Mouse (Mus musculus) CD4-positive, CD25-positive, alpha-beta regulatory T cell, adult 4 months (primary cell): ENCODE results near the gene Gcnt7. TPM values are rescaled to one million over a fixed set of nuclear protein-coding genes. Genes with fewer than 3 reads are reported as not detected.
A peak's percentile ranks its signal among the peaks of the same experiment; 100 is the strongest.

Experiments
- ATAC-seq: one replicate; pipeline ENCODE4 v1.8.0; 2017
- polyA plus RNA-seq, 2 experiments: library from polyadenylated mRNA; unstranded; fragments of 100-300 nt; shearing (Covaris generic); gene quantifications; one replicate each; pipeline ENCODE4 v1.2.1; 2017

Gcnt7 gene
- polyA plus RNA-seq, 2 experiments from 2014 or later: 3.9 to 4.7 TPM

DNA sequence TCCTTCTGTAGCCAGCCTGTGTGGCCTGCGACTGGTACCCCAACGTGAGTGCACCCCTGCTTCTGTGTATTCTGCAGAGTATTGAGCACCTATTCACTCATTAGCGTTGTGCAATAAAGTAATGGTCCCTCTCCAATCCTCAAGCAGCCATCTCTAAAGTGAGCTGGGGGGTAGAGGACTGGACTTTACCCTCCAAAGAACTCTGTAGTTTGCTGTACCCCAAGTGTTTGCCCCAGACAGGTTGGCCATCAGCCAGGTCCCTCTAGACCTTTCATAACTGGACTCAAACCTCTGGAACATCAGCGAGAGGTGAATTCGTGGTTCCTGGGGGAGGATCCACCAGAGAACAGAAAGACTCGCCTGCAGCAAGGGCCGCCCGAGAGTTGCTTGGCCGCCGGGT lies 5.9 kb downstream of the Gcnt7 start:
- ATAC-seq: no peak

DNA sequence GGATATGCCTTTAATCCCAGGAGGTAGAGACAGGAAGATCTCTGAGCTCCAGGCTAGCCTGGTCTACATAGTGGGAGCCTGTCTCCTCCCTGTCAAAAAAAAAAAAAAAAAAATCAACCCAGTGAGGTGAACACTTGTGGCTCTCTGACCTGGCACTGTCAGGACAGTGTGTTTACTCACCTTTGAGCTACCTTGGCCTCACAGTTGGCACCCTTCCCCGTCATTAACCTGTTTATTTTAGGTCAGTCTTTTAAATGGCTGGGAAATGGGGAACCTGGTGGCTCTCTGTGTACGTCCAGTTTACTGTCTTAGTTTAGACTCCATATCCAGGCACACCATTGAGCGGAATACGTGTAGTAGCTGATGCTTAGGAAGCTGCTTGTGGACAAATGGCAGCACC lies 6.4 kb downstream of the Gcnt7 start:
- ATAC-seq: no peak

DNA sequence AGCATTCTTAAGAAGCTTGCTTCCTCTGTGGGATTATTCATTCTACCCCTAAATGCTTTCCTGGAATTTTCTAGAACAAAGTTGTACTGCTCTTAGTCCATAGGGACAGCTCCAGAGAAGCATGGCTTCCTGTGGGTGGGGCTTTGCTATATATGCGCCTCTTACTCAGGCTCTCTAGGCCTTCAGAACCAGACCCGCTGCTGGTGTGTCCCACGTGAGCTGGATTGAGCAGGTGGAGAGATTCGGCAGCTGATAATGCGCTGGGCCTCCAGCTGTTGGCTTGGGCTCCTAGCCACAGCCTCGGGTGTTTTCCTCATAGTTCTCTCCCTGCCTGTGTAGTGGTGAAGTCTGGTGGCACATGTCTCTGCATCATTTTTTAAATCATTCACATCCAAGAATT lies 7.8 kb downstream of the Gcnt7 start:
- ATAC-seq: no peak

DNA sequence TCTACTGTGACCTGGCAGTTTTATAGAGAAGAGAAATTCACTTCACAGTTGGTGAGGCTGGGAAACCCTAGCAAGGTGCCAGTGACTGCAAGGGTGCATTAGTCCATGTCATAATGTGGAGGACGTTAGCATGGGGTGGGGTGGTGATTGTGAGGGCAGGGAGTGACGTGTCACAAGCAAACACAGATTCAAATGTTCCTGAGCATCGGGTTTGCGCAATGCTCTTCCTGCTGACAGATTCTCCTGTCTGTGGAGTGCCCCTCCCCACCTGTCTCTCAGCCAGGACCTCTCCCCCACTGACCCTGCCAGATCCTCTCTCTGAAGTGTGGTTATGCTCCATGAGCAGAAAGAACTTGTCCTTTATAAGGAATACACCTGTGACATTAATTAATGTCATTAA lies 10.1 kb downstream of the Gcnt7 start:
- no peak for ATAC-seq

DNA sequence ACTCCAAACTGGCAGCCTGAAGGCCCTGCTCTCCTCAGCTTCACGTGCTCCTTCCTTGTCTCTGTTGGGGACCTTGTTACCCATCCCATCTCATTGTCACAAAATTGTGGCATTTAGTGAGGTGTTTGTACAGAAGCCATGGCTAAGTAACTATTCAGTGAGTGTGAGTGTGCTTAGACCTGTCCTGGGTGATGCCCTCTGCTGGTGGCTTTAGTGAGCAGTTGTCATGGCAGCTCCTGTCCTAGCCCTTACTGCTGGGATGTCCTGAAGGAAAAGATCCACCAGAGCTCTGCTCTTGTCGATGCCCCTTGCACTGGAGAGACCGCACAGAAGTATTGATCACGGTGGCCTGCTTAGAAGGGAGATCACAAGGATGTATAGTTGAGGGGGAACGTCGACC lies 11.1 kb downstream of the Gcnt7 start:
- ATAC-seq: peak; percentile 61

DNA sequence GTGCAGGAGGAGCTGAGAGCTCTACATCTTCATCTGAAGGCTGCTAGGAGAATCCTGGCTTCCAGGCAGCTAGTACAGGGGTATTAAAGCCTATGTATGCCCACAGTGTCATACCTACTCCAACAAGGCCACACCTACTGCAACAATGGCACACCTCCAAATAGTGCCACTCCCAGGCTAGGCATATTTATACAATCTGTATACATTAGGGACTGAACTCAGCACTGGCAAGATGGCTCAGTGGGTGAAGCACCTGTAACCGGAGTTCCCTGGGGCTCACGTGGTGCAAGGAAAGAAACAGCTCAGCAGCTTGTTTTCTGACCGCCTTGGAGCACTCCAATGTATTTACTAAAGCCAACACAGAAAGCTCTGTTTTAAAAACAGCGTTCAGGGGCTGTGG lies 12.8 kb downstream of the Gcnt7 start:
- no peak for ATAC-seq

DNA sequence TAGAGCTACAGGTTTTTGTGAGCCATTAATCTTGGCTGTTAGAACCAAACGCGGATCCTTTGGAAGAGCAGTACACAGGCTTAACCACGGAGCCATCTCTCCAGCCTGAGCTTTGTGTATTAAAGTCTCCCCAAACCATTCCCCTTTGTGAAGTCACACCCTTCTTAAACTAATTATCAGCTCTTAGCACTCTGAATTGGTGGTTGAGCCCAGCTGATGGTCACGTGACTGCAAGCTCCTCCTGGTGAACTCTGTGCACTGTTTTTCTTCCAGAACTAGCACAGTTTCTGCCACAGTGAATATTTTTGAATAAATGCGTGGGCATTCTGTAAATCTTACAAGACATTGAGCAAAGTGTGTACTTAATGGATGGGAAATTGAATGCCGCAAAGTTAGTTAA lies 17.2 kb downstream of the Gcnt7 start:
- no peak for ATAC-seq

DNA sequence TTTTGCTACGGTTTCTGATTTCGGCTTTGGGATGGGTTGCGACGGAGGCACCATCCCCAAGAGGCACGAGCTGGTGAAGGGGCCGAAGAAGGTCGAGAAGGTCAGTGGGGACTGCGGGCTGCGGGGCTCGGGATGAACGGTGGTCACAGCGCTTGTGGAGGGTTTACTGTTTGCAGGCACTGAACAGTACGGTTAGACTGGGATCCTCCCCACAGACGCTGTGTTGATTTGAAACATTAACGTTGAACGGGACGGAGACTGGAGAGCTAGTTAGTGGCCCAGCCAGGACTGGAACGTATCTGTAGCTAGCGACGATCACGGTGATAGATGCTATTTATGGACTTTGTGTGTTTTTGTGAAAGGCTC lies 17.8 kb downstream of the Gcnt7 start:
- ATAC-seq: peak; percentile 12

DNA sequence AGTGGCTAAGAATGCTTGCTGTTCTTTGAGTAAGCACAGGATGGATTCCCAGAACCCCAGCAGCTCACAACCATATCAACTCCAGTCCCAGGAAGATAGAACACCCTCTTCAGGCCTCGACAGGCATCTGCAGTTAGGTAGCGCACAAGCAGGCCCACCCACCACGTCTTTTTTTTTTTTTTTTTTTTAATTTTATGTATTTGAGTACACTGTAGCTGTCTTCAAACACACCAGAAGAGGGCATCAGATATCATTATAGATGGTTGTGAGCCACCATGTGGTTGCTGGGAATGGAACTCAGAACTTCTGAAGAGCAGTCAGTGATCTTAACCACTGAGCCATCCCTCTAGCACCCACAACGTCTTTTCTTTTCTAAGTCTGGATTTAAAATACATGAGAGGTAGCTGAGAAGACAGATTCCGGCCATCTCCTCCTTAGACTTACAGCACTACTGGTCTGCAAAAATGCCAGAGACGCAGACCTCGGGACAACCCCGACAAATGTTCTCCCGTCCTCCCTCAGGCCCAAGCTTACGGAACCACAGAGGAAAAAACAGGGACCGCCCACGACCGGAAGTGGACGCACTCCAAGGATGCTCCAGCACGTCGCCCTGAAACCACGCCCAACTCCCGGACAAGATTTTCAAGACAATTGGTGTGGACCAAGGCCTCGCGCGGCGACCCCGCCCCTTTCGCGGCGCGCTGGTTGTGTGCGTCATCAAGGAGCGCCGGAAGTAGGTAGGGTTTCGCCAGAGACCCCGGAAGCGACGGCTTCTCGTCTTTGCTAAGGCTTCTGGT lies 18.4 kb downstream of the Gcnt7 start, which contains the start of gene Rtf2:
Gene Rtf2 (plus strand): TSS at position 714 of the 797 bp plus-strand sequence.
- ATAC-seq: peak; percentile 83

DNA sequence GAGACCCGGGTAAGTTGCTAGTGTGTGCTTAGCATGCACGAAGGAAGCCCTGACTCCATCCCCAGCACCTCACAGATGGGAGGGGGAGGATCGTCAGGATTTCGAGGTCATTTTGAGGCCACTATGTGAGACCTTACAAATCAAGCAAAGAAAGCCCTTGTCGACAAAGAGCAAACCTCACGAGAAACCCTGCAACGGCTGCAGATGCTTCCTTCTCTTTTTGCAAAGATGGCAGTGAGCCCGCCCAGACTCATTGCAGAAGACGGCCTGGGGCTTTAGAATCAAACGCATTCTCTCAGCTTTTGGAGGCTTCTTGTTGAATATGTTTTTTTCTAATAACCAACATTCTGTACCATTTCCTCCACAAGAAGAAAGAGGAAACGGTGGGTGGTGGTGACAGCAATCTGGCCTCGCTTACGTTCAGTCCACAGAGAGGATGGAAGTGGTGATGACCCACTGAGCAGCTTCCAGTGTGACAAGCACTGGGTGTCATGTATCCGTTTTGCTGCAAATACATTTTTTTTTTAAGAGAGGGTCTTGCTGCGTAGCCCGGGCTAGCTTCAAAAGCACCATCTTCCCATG lies 20.9 kb downstream of the Gcnt7 start:
- ATAC-seq: peak; percentile 35

DNA sequence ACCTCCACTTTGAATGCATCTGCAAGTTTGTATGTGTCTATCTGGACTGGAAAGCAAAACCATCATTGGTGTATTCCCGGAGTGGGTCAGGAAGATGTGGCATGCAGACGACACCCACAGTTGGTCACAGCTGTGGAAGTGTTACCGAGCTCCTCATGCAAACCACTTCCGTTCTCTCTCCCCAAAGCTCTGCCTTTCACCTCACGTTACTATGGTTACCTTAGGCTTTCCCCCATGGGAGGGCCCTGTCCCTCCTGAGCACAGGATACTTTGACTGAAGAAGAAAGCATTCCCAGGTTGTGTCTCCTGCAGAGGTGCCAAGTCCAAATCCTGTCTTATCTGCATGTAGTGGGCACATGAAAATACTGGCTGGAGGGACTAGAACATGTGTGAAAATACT lies 24.6 kb downstream of the Gcnt7 start:
- peak; percentile 93 for ATAC-seq

DNA sequence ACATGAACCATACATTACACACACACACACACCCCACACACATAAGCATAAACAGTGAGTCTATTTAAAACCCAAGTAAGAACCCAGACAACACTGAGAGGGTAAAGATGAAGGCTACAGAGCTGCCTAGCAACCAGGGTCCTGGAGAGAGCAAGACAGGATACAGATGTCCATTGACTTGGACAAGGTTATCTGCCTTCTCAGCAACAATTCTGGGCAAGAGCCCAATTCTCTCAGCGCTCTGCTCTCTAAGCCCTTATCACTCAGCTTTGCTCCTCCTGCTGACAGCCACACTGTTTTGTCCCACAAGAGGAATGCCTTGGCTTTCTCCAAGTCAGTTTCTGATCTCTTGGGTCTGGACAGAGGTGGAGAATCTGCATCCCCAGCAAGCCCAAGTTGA lies 27.8 kb downstream of the Gcnt7 start:
- no peak for ATAC-seq

DNA sequence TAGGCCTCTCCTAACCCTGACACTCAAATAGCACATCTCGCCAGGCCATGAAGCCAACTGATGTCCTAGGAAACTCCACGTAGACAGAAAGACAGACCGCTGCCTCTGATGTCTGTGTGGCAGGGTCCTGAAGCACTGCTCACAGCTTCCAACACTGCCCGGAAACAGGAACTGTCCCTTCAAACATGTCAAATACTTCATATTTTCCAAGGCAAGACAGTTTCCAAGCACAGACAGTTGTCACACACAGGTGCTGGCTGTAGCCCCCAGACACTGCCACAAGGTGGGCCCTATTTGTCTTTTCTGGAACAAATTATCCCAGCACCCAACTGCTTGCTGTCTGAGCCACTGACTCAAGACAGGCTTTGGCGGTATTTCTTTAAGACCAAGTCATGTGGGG lies 40.2 kb downstream of the Gcnt7 start:
- no peak for ATAC-seq

DNA sequence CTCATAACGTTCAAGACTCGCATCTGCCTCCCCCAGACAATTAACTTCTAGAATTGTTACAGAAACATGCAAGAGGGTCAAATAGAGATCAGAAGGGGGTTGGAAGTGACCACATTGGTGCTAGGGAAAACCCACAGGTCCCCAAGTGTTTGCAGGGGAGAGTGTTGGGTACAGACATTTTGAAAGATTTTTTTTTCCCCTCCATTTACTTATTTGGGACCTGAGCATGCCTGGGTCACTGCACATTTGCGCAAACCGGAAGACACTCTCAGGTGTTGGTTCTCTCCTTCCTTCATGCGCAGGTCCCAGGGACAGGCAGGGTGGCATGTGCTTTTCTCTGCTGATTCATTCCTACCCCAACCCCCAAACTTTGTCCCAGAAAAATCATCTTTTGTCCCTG lies 41.5 kb downstream of the Gcnt7 start:
- ATAC-seq: no peak

DNA sequence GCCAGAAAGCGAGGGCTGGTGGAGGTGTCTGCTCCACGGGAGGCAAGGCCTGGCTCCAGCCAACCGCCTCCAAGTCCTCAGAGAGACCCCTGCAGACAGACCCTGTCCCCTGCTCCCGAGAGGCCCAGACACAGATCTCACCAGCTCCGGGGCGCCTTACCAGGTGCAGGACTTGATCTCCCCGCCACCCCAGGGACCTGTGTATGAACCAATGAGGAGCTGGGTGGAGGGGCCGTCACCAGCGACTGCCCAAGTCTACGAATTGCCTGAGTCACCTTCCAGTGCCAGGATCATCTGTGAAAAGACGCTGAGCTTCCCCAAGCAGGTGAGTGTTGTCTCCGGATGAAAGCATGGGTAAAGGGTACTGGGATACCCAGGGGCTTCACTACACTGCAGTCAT lies 42.2 kb downstream of the Gcnt7 start:
- no peak for ATAC-seq

DNA sequence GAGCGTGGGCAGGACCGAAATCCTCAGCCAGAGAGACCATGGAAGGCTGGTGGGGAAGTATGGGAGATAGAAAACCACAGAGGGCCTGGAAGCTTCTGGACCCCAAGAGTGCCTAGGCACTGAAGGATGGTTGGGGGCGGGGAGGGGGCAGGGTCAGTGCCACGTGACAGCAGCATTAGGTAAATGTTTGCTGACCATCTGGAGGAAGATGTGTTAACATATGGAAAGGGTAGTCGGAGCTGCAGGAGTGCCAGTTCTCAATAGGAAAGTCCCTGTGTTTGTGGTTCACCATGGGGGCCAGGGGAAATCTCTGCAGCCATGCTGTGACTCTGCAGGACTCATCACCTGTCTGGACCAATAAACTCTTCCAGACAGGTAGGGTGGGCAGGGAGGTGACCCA lies 44.5 kb downstream of the Gcnt7 start:
- no peak for ATAC-seq

DNA sequence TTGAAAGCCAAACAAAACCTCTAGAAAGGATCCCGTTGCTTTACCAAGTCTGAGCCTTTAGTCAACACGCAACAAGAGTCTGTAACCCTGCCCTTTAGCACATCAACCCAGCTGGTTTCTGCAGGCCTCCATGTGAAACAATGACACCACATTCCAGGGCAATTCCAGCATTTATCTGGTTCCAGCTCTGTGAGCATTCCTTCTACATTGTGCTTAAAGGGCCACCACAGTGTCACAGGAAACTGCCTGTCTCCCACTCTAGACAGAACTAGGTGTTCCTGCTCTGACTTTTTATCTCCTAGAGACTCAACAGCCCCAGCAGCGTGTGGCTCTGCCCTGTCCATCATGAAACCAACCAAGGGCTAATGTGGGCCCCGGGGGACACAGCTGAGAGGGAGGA lies 45.1 kb downstream of the Gcnt7 start:
- ATAC-seq: no peak

DNA sequence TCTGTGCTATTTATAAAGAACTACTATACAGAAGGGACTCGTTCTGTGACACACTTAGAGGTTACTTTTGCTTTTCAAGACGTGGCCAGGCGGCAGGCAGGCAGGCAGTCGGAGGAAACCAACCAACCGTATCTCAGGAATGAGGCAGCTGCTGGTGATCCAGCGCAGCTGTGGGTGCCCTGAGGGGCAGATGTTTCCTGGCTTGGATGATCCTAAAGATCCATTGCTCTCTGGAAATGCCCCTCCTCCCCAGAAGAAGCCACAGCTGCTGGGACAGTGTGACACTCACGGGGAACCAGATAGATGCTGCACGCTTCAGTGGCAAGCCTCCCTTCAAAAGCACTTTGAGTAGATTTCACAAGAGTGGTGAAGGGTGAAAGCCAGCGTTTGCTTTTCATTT lies 45.9 kb downstream of the Gcnt7 start:
- ATAC-seq: no peak

DNA sequence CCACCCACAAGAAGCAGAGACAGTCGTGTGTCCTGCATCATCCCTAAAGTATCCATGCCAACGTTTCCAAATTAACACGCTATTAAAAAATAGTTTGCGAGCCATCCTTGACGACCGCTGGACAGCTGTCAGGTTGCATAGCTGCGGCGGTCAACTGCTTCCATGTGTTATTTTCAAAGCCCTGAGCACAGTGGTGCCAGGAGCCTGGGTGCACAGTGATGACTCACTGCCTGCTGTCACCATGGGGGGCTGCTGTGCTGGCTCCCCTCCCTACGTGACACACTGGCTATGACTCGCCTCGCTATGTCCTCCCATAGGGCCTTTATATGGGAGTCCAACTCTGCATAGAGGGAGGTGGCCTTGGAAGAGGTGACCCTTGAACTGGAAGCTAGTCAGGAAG lies 47.3 kb downstream of the Gcnt7 start:
- ATAC-seq: no peak

DNA sequence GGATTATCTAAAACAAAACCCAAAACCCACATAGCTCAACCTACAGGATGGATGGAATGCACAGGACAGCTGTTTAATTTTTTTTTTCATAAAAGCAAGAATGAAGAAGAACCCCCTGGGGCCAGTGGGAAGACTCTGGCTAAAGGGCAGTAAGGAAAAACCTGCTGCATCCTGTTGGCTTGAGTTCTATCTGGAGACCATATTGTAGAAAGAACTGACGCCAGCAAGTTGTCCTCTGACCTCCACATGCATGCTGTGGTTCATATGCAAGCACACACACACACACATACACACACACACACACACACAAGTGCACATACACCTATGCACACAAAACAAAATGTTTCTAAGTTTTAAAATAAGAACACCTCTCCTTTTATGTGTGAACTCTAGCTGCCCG lies 47.7 kb downstream of the Gcnt7 start:
- ATAC-seq: no peak

DNA sequence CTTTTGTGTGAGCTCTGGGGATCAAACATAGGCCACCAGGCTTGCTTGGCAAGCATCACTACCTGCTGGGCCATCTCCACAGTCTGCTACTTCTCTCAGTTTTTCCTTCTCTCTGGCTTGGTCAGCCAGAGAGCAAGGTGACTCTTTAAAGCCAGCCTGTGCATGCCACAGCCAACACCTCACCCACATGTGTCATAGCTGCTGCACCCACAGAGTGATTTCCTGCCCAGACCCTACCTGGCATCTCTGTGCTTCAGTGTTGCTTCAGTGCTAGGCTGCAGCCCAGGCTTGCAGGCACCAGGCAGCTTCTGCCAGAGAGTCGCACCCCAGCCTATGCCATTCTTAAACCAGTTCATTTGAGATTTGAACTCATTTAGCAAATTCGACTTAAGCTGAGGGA lies 50.9 kb downstream of the Gcnt7 start:
- peak; percentile 44 for ATAC-seq

DNA sequence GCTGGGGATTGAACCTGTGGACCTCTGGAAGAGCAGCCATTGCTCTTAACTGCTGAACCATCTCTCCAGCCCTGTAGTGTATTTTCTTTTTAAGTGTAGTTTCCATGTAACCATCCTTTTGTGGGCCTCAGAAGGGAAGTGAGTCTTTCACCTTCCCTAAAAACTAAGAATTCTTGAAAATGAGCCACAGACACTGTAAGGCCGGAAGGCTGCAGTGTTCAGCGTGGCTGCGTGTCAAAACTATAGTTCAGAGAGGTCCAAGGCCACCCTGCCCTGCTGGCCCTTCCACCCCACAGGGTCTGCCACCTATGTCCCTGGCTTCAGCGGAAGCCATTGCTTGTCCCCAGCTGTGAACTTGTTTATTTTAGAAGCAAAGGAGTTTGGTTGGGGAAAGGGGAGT lies 52.2 kb downstream of the Gcnt7 start:
- ATAC-seq: no peak

DNA sequence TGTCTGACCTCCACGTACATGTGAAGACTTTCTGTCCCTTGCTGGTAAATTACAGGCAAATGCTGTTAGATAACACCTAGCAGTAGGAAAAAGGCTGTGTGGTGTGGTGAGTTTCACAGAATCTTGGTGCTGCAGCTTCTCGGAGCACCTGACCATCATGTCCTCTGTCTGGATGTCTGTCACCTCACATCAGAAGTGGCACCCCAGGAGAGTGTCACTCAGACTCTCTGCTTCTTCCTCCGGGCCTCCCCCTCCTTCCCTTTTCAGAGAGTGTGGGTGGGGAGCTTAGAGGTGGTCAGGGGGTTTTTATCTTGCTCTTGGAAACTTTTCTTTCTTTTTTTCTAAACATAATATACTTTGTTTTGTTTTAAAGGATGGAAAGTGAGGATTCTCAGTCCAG lies 53.4 kb downstream of the Gcnt7 start:
- ATAC-seq: peak; percentile 34

DNA sequence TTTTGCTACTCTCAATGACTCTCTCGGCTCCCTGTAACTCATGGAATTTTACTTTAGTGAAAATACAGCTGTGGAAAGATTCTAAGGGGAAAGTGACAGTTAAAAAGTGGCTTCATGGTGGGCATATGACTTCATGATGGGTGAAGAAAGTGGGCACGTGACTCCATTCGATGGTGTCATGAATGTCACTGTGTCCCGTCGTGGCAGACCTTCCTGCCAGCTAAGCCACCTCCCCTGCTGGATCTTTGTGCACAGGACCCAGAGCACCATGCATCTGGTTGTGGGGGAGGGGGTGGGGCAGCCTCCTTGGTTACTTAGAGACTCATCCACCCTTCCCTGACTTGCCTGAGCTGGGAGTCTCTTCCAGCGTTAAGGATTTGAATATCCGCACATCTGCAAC lies 54.2 kb downstream of the Gcnt7 start:
- ATAC-seq: no peak
